Mouse (Mus musculus) T-helper 1 cell (primary cell): ENCODE measurements around the gene Cldn8.

ENCODE experiments used
- in situ Hi-C: fragments of 300-600 bp; cut with MboI, MseI; formaldehyde crosslinking; loops from one replicate; pipeline ENCODE4 v1.15.1; 2025; ENCODE audit warnings: high pct_unique_total_duplicates

Gene Cldn8

GRCm38 (mm10) chr16:88563045-88563913 is at the start of gene Cldn8:
Cldn8 (minus strand) TSS chr16:88563183.
- in situ Hi-C loops = no loop called here

DNA sequence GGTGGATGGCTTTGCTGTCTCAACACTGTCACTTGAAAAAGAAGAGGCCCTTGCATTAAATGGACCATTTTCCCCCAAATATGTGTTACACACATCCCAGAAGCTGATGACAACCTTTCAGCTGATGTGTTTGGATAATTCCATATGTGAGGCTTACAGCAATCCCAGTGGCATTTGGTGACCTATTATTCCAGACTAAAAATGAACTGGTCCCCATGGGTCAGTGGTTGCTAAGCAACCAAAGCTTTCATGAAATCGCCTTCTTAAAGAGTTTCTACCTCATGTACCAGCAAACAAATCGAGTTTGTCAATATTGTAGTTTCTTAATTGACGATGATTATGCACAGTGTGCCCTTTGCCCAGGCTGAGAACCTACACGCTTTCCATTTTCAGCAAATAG is 49.7 kb upstream of the Cldn8 start:
- in situ Hi-C loops = no loop called here

DNA sequence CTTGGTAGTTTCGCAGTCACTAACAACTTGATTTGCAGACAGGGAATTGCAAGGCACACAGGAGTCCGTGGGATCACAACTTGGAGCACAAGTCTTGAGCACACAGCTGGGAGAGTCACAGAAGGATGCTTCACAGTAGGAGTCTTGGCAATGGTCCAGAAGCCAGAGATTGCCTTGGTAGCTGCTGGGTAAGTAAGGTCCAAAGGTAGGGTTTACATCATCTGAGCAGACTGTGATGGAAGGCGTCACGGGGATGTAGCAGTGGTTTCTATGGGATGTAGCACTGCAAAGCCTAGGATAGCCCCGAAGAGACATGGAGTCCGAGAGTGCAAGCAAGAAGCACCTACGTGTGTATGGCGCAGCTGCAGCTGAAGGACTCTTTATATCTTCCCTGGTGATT is 48.9 kb upstream of the Cldn8 start, which contains the start of gene Krtap24-1:
Krtap24-1 (minus strand) TSS at position 358 of the 400 bp plus-strand sequence.
- in situ Hi-C loops = no loop called here

GRCm38 (mm10) chr16:88604570-88604969 is 41.6 kb upstream of the Cldn8 start:
- in situ Hi-C loops = no loop called here

- in situ Hi-C loops = no loop called here
Observed at GRCm38 (mm10) chr16:88602464-88602863, 39.5 kb upstream of the Cldn8 start.

- in situ Hi-C loops = no loop called here
Observed at GRCm38 (mm10) chr16:88600303-88600702, 37.3 kb upstream of the Cldn8 start.

GRCm38 (mm10) chr16:88599504-88600237 is 36.7 kb upstream of the Cldn8 start:
- in situ Hi-C loops = no loop called here

- in situ Hi-C loops = no loop called here
Observed at GRCm38 (mm10) chr16:88592758-88593157, 29.8 kb upstream of the Cldn8 start.

- in situ Hi-C loops = no loop called here
Observed at GRCm38 (mm10) chr16:88583338-88583737, 20.4 kb upstream of the Cldn8 start.

DNA sequence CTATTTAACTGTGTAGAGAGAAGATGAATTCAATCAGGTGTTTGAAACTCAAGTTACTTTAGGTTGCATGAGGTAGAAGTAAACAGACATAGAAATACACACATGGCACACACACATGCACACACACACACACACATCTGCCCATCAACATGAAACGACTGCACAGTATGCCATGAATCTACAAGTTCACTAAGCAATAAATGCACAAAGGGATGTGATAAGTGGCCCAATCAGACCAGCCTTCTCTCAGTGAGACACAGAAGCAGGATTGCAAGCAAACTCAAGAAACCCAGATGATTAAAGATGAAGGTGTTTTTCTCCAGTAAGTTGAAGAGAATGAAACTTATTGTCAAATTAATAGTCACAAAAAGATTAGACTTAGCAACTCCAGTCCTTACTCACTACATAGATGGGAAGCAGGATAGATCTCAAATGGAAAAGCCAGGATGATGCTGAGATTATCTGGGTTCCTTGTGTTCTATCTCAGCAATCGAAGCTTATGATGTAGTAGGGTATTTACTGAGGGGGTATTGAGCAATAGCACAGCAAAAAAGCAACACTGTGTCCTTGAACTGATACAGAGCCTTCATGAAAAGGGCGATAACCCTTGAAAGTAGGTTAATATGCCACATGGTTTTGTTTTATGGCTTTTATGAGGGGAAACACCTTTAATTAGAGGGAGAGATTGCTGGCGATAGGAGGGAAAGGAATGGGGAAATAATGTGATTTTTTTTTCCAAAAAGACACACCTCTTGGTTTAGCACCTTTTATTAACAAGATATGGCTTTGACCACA is 13.1 kb upstream of the Cldn8 start:
- in situ Hi-C loops = no loop called here

DNA sequence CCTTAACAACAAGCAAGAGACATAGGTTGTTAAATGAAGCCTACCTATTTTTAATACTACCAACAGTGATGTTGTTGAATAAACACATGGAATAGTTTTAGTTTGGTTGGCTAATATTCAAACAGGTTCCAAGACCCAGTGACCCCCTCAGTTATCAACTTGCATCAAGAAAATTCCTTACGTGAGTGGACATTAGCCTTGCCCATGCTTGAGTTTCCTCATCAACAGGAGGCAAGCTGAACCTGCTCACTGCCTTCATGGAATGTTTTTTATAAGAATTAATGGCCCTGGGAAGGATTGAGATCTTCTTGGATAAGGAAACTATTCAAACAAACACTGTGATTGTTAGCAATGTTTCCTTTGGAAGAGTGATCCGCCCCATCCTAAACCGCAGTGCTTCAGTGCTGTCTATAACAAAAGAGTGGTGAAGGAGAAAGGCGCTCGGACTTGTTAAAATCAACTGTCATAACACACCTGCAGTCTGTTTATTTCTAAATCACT is 10.0 kb upstream of the Cldn8 start:
- in situ Hi-C loops = no loop called here

DNA sequence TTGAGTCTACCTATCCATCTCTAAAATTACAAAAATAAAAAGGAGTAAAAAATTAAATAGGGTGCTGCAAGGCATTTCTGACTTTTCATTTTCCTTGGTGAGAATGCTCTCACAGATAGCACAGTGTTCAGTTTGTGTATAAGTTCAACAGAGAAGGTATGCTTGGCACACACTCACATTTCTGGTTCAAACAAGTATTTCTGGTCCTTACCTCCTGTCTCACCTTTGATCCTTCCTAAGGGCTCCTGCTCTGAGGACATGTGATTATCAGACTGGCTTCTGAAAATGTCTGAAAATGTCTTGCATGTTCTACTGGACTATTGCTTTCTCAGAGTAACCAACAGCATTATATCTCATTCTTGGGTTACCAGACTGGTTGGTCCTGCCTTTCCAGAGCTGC is 7.2 kb upstream of the Cldn8 start:
- in situ Hi-C loops = no loop called here

DNA sequence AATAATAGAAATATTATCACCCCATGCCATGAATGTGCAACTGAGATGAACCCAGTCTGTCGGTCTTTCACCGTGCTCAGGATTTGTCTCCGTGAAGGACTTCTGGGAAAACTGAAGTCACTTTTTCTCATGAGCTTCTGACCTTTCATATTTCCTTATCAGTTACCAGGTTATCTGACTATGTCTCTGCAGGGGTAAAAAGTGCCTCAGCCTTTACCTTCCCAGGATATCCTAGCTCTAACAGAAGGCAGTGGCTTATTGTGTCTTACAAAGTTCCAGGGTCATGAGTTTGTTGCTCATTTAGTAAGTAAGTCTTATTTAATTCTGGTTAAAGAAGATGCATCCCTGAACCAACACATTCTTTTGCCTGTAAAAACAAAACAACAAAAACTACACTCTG is 6.7 kb upstream of the Cldn8 start:
- in situ Hi-C loops = no loop called here

- in situ Hi-C loops = no loop called here
Observed at GRCm38 (mm10) chr16:88569096-88569495, 6.1 kb upstream of the Cldn8 start.

DNA sequence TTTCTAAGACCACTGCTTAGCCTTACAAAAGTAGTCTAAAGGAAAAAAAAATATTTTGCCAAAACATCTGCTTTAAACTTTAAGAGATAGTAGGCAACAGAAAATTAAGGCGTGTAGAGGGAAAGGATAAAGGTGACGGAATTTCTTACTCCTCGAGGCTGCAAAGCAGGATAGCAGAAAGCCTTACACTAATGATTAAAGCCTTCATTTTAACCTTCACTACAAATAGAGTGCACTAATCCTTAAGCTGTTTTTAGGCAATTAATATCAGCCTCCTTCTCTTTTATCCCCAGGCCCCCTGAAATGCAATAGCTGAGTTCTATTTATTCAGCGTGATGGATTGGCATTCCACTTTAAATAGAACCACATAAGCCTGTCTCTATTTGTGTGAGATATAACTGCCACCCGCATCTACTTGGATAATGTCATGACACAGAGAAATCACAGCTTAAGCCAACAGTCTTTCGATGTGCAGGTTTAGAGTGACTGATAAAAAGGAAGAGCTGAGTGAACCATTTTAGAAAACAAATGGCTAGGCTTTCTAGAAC is 1.3 kb downstream of the Cldn8 start:
- in situ Hi-C loops = no loop called here

DNA sequence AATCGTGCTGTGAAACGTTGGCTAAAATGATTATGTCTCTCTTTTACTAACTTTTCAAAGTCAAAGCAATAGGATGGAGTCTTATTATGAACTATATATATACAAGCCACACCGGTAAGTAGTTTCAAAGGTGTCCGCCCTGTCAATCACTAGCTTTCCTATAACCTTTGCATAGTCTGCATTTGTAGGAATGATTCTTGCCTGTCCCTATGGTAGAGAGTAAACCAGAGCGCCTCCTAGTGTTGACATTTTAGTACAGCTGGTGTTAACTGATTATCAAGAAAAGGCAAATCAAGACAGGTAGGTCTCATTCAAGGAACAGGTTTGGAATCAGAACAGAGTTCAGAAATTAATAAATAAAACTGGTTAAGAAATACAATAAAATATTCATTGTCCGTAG is 20.5 kb downstream of the Cldn8 start:
- in situ Hi-C loops = no loop called here

DNA sequence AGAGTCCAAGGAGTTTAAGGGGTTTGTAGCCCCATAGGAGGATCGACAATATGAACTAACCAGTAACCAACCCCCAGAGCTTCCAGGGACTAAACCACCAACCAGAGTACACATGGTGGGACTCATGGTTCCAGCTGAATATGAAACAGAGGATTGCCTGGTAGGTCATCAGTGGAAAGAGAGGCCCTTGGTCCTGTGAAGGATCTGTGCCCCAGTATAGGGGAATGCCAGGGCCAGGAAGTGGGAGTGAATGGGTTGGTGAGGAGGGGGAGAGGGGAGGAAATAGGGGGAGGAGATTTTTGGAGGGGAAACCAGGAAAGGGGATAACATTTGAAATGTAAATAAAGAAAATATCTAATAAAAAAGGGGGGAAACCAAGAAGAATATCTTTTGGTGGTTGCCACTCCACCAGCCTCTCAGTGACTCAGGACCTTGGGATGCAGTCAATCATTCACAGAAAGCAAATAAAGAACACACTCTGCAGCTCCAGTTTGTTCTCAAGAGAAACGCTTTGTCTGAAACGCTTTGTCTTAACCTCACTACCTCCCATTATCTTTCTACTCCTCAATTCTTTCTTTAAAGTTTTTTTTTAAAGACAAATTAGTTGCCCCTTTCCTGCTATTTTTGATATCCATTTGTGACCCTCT is 23.0 kb downstream of the Cldn8 start:
- in situ Hi-C loops = no loop called here

DNA sequence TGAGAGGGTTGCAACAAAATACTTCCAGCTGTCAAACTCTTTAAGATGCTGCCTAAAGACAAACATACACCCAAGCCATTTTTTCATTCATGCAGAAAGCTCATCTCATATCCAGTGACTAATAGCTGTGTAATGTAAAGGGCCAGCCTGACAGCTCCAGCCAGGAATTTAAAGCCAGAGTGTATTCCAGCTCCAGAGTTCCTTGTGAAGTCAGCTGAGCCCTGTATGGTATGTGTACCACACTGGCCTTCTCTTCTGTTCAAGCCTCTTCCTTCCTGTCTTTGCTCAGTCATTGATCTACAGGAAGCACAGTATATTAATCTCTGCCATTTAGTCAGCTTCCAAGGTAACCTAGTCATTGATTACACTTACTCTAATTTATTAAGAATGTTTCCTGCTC is 51.6 kb downstream of the Cldn8 start:
- in situ Hi-C loops = no loop called here
